Mouse (Mus musculus) kidney, adult 2 months (tissue): ENCODE results near the gene Ccr8.

ENCODE experiments used
- CTCF ChIP-seq: fragments of 200-500 bp; conservative IDR thresholded peaks from 2 replicates; pipeline ENCODE4 v1.5.1; 2011; ENCODE audit warnings: low read depth, mild to moderate bottlenecking, control low read depth, low read length, moderate library complexity, mixed read lengths; ENCODE audit not compliant: insufficient read depth, insufficient read length
- POLR2A ChIP-seq: fragments of 200-500 bp; IDR thresholded peaks from one replicate; pipeline ENCODE4 v1.6.1; 2011; ENCODE audit warnings: low read depth, low read length, control low read depth

DNA sequence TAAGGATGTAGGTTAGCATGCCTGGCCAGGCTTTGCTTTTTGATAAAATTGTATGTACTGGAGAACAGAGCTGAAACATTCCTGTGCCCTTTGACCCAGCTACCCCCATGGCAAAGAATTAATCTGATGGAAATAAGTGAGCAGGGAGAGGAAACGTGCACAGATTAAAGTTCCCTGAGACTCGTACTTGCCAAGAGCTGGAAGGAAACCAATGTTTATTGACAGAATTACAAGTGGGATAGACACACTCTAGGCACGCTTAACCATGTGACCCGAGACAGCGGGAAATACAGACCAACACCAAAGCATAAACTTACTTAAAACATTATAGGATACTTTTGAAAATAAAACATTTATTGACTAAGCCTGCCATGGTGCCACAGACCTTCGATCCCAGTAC is 43.4 kb upstream of the Ccr8 start:
- no peak for TF ChIP-seq CTCF
- TF ChIP-seq POLR2A = no peak
